Mouse (Mus musculus) forebrain, embryonic 15.5 days (tissue): ENCODE data around the gene Shc3. TPM values are rescaled to one million over a fixed set of nuclear protein-coding genes. Genes with fewer than 3 reads are reported as not detected.

Experiments used
- ATAC-seq: fragments of 200-750 bp; cut with Nextera tagmentation; replicated peaks from 2 replicates; pipeline ENCODE4 v1.8.0; 2017; ENCODE audit warnings: mild to moderate bottlenecking, moderate TSS enrichment, moderate library complexity
- H3K27ac ChIP-seq: fragments of 300-500 bp; sonication (generic); replicated peaks from 2 replicates; pipeline ENCODE4 v1.5.1; 2015; ENCODE audit warnings: mild to moderate bottlenecking, inconsistent platforms
- H3K27me3 ChIP-seq: fragments of 300-500 bp; sonication (generic); 2 replicates; pipeline ENCODE4 v1.6.1; 2015; ENCODE audit warnings: inconsistent platforms
- H3K36me3 ChIP-seq: fragments of 300-500 bp; sonication (generic); 2 replicates; pipeline ENCODE4 v1.6.1; 2015; ENCODE audit warnings: mild to moderate bottlenecking, inconsistent platforms
- H3K4me1 ChIP-seq: fragments of 300-500 bp; sonication (generic); 2 replicates; pipeline ENCODE4 v1.6.1; 2015; ENCODE audit warnings: inconsistent platforms
- H3K4me2 ChIP-seq: fragments of 300-500 bp; sonication (generic); replicated peaks from 2 replicates; pipeline ENCODE4 v1.6.1; 2015; ENCODE audit warnings: mild to moderate bottlenecking, inconsistent platforms
- H3K4me3 ChIP-seq: fragments of 300-500 bp; sonication (generic); 2 replicates; pipeline ENCODE4 v1.5.1; 2015; ENCODE audit warnings: mild to moderate bottlenecking, inconsistent platforms
- H3K9ac ChIP-seq: fragments of 300-500 bp; sonication (generic); replicated peaks from 2 replicates; pipeline ENCODE4 v1.6.1; 2015; ENCODE audit warnings: mild to moderate bottlenecking, inconsistent platforms
- H3K9me3 ChIP-seq: fragments of 300-500 bp; sonication (generic); 2 replicates; pipeline ENCODE4 v1.6.1; 2016; ENCODE audit warnings: inconsistent platforms
- WGBS: fragments of 180-500 bp; shearing (Covaris S2); methylation state at CpG from one replicate; pipeline ENCODE4 v1.1.7; 2015; ENCODE audit warnings: mixed read lengths; 5-methylcytosine and 5-hydroxymethylcytosine counted together
- polyA plus RNA-seq: library from polyadenylated mRNA; unstranded; fragments of >200 nt; fragmentation: Nextera tagmentation; extraction: Ambion mirVana; gene quantifications from 2 replicates; pipeline ENCODE4 v1.2.1, GENCODE M21; 2015

Shc3 gene
- polyA plus RNA-seq, 1 experiment from 2014 or later = 10.1 TPM

- no peaks in the 10 kb centered on the region for H3K9me3 ChIP-seq
- H3K27ac ChIP-seq = no peak overlapping the region
- no peak overlapping the region for H3K9ac ChIP-seq
- no peak overlapping the region for H3K4me2 ChIP-seq
- no peaks in the 10 kb centered on the region for H3K4me1 ChIP-seq
- ATAC-seq = no peak
- H3K36me3 ChIP-seq = no peaks in the 10 kb centered on the region
- H3K4me3 ChIP-seq = no peak overlapping the region
- 77% methylated on average over 17 of the region's 17 CpGs for WGBS
- no peaks in the 10 kb centered on the region for H3K27me3 ChIP-seq
Measured at GRCm38 (mm10) chr13:51468697-51469250, 100.4 kb downstream of the Shc3 start.

- Histone ChIP-seq H3K36me3 (no peaks in the 10 kb centered on the region), H3K4me1 (no peaks in the 10 kb centered on the region), H3K4me2 (no peak overlapping the region), H3K9ac (no peak overlapping the region), H3K9me3 (no peaks in the 10 kb centered on the region), H3K4me3 (no peak overlapping the region), H3K27ac (no peak overlapping the region), H3K27me3 (no peaks in the 10 kb centered on the region)
- WGBS = 67% methylated on average over 14 of the region's 14 CpGs
- ATAC-seq = no peak
Measured at GRCm38 (mm10) chr13:51466117-51466841, 102.9 kb downstream of the Shc3 start.

GRCm38 (mm10) chr13:51464294-51464693, 104.9 kb downstream of the Shc3 start:
- Histone ChIP-seq H3K36me3 (peaks cover 3% of the 10 kb centered on the region; the same call in 1 of the 2 replicates), H3K9ac (no peak overlapping the region), H3K27me3 (no peaks in the 10 kb centered on the region), H3K4me2 (no peak overlapping the region), H3K9me3 (no peaks in the 10 kb centered on the region), H3K4me1 (no peaks in the 10 kb centered on the region), H3K27ac (no peak overlapping the region), H3K4me3 (no peak overlapping the region)
- ATAC-seq = no peak
- WGBS = 91% methylated on average over 4 of the region's 4 CpGs

GRCm38 (mm10) chr13:51456190-51456878, 112.9 kb downstream of the Shc3 start:
- Histone ChIP-seq H3K4me2 (no peak overlapping the region), H3K9me3 (no peaks in the 10 kb centered on the region), H3K36me3 (peaks cover 3% of the 10 kb centered on the region; the same call in 1 of the 2 replicates), H3K4me1 (no peaks in the 10 kb centered on the region; the same call in 1 of the 2 replicates), H3K27me3 (no peaks in the 10 kb centered on the region), H3K27ac (no peak overlapping the region), H3K4me3 (no peak overlapping the region), H3K9ac (no peak overlapping the region)
- 0 out of 2 replicates have a peak, but pooled peaks have one; percentile 51 for ATAC-seq
- WGBS = 32% methylated on average over 4 of the region's 4 CpGs

- ATAC-seq = no peak; the same call in 1 of the 2 replicates
- Histone ChIP-seq H3K9me3 (no peaks in the 10 kb centered on the region), H3K9ac (no peak overlapping the region), H3K36me3 (no peaks in the 10 kb centered on the region), H3K4me1 (no peaks in the 10 kb centered on the region), H3K4me2 (no peak overlapping the region), H3K27ac (no peak overlapping the region), H3K27me3 (no peaks in the 10 kb centered on the region), H3K4me3 (no peak overlapping the region)
- 90% methylated on average over 4 of the region's 4 CpGs for WGBS
Measured at GRCm38 (mm10) chr13:51446550-51446949, 122.7 kb downstream of the Shc3 start.

GRCm38 (mm10) chr13:51442922-51443321, 126.3 kb downstream of the Shc3 start:
- ATAC-seq = no peak
- Histone ChIP-seq H3K4me2 (no peak overlapping the region), H3K27me3 (no peaks in the 10 kb centered on the region), H3K9me3 (no peaks in the 10 kb centered on the region), H3K27ac (no peak overlapping the region), H3K4me3 (no peak overlapping the region), H3K4me1 (no peaks in the 10 kb centered on the region), H3K9ac (no peak overlapping the region), H3K36me3 (no peaks in the 10 kb centered on the region)
- WGBS = 89% methylated on average over 8 of the region's 8 CpGs

- Histone ChIP-seq H3K36me3 (no peaks in the 10 kb centered on the region), H3K9ac (no peak overlapping the region), H3K9me3 (no peaks in the 10 kb centered on the region), H3K27ac (peak overlapping the region; percentile 52), H3K27me3 (no peaks in the 10 kb centered on the region), H3K4me2 (no peak overlapping the region; the same call in 1 of the 2 replicates), H3K4me3 (no peak overlapping the region), H3K4me1 (peaks cover 11% of the 10 kb centered on the region)
- WGBS = 29% methylated on average over 14 of the region's 14 CpGs
- ATAC-seq = peak; percentile 46; the same call in 1 of the 2 replicates
Measured at GRCm38 (mm10) chr13:51437105-51438085, 131.8 kb downstream of the Shc3 start.

GRCm38 (mm10) chr13:51435146-51435545, 134.1 kb downstream of the Shc3 start:
- Histone ChIP-seq H3K36me3 (no peaks in the 10 kb centered on the region), H3K9me3 (no peaks in the 10 kb centered on the region), H3K4me3 (no peak overlapping the region), H3K27ac (no peak overlapping the region), H3K27me3 (no peaks in the 10 kb centered on the region), H3K4me2 (no peak overlapping the region), H3K4me1 (peaks cover 11% of the 10 kb centered on the region), H3K9ac (no peak overlapping the region)
- 95% methylated on average over 2 of the region's 2 CpGs for WGBS
- no peak for ATAC-seq

- no peak overlapping the region for H3K4me2 ChIP-seq
- no peaks in the 10 kb centered on the region for H3K9me3 ChIP-seq
- no peak overlapping the region for H3K4me3 ChIP-seq
- H3K36me3 ChIP-seq = no peaks in the 10 kb centered on the region
- ATAC-seq = no peak
- no peak overlapping the region for H3K9ac ChIP-seq
- WGBS = 69% methylated on average over 2 of the region's 2 CpGs
- H3K27me3 ChIP-seq = no peaks in the 10 kb centered on the region
- no peak overlapping the region for H3K27ac ChIP-seq
- H3K4me1 ChIP-seq = peaks cover 11% of the 10 kb centered on the region
Measured at GRCm38 (mm10) chr13:51434460-51434859, 134.8 kb downstream of the Shc3 start.

GRCm38 (mm10) chr13:51433371-51433770, 135.8 kb downstream of the Shc3 start:
- 66% methylated on average over 3 of the region's 3 CpGs for WGBS
- H3K9me3 ChIP-seq = no peaks in the 10 kb centered on the region
- H3K4me2 ChIP-seq = no peak overlapping the region
- no peak for ATAC-seq
- peaks cover 11% of the 10 kb centered on the region for H3K4me1 ChIP-seq
- no peak overlapping the region for H3K27ac ChIP-seq
- no peaks in the 10 kb centered on the region for H3K36me3 ChIP-seq
- no peaks in the 10 kb centered on the region for H3K27me3 ChIP-seq
- H3K4me3 ChIP-seq = no peak overlapping the region
- H3K9ac ChIP-seq = no peak overlapping the region

- no peak overlapping the region for H3K9ac ChIP-seq
- ATAC-seq = peak; percentile 69
- no peak overlapping the region for H3K4me2 ChIP-seq
- 66% methylated on average over 4 of the region's 4 CpGs for WGBS
- H3K27me3 ChIP-seq = no peaks in the 10 kb centered on the region
- peak overlapping the region; percentile 41; the same call in 1 of the 2 replicates for H3K27ac ChIP-seq
- H3K9me3 ChIP-seq = no peaks in the 10 kb centered on the region
- H3K4me3 ChIP-seq = no peak overlapping the region
- peaks cover 14% of the 10 kb centered on the region for H3K4me1 ChIP-seq
- no peaks in the 10 kb centered on the region for H3K36me3 ChIP-seq
Measured at GRCm38 (mm10) chr13:51425662-51426443, 143.4 kb downstream of the Shc3 start.
